Mouse (Mus musculus): Measurements from ENCODE around the gene Ooep.
"Not testable (repeated sequence)": the region's sequence is repeated elsewhere in the genome, so short reads cannot be mapped to it uniquely, and the experiment has no call there.

The Ooep gene

GRCm38 (mm10) chr9:78378113-78378785 is at the start of gene Ooep:
Gene Ooep, minus strand, starts transcription at chr9:78378725.
- DNase-seq = no peak

GRCm38 (mm10) chr9:78428185-78428584 is 49.7 kb upstream of the Ooep start:
- no peak for DNase-seq

- no peak for DNase-seq
Measured at GRCm38 (mm10) chr9:78427362-78427781, 48.8 kb upstream of the Ooep start.

- no peak for DNase-seq
Measured at GRCm38 (mm10) chr9:78401596-78401995, 23.1 kb upstream of the Ooep start.

GRCm38 (mm10) chr9:78400570-78400969 is 22.0 kb upstream of the Ooep start:
- no peak for DNase-seq

GRCm38 (mm10) chr9:78396517-78396916 is 18.0 kb upstream of the Ooep start:
- DNase-seq = no peak

GRCm38 (mm10) chr9:78395630-78396351 is 17.3 kb upstream of the Ooep start, which contains the start of gene Ddx43:
Gene Ddx43, plus strand, starts transcription at chr9:78395777.
- DNase-seq = peak; percentile 8 to 10

GRCm38 (mm10) chr9:78395244-78395629 is 16.7 kb upstream of the Ooep start:
- no peak for DNase-seq

GRCm38 (mm10) chr9:78394602-78395001 is 16.1 kb upstream of the Ooep start:
- DNase-seq = no peak

GRCm38 (mm10) chr9:78393741-78394140 is 15.2 kb upstream of the Ooep start:
- no peak for DNase-seq

GRCm38 (mm10) chr9:78389981-78390380 is 11.5 kb upstream of the Ooep start:
- no peak for DNase-seq

- DNase-seq = no peak
Measured at GRCm38 (mm10) chr9:78386947-78387346, 8.4 kb upstream of the Ooep start.

- no peak for DNase-seq
Measured at GRCm38 (mm10) chr9:78385893-78386292, 7.4 kb upstream of the Ooep start.

GRCm38 (mm10) chr9:78377546-78377945 is 979 bp downstream of the Ooep start:
- DNase-seq = no peak

- DNase-seq = no peak
Measured at GRCm38 (mm10) chr9:78375486-78375885, 3.0 kb downstream of the Ooep start.

- DNase-seq = no peak
Measured at GRCm38 (mm10) chr9:78374885-78375389, 3.6 kb downstream of the Ooep start.

GRCm38 (mm10) chr9:78374397-78374796 is 4.1 kb downstream of the Ooep start:
- DNase-seq = no peak

GRCm38 (mm10) chr9:78372827-78373504 is 5.6 kb downstream of the Ooep start:
- DNase-seq = no peak

GRCm38 (mm10) chr9:78371441-78371840 is 7.1 kb downstream of the Ooep start:
- no peak for DNase-seq

- no peak for DNase-seq
Measured at GRCm38 (mm10) chr9:78369786-78370185, 8.7 kb downstream of the Ooep start.

GRCm38 (mm10) chr9:78369349-78369748 is 9.2 kb downstream of the Ooep start:
- no peak for DNase-seq

- DNase-seq = no peak
Measured at GRCm38 (mm10) chr9:78368671-78369293, 9.7 kb downstream of the Ooep start.

GRCm38 (mm10) chr9:78367959-78368358 is 10.6 kb downstream of the Ooep start, which contains the start of gene Dppa5a:
Gene Dppa5a, minus strand, starts transcription at chr9:78368177.
- not testable (repeated sequence) for DNase-seq
